Mouse (Mus musculus) right cerebral cortex, postnatal 14 days (tissue): Measurements from ENCODE around the gene Fam221b.

Experiments
- DNase-seq: peaks from one replicate; pipeline ENCODE4 v3.0.0; 2022

The Fam221b gene

DNA sequence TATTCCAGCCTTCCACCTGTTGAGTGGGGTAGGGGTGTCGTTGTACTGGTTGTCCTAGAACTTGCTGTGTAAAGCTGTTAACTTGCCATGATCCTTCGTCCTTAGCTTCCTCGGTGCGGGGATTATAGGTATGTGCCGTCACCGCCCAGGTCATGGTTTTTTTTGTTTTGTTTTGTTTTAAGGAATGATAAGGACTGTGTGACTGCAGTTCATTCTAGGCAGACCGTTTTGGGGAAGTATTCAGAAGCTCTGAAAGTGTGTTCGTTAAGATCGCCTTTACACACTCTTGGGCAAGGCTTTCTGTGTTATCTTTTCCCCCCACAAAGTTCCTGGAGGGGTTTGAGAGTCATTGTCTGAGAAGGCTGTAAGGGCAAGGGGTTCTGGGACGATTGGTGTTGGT is 56.4 kb downstream of the Fam221b start:
- no peak for DNase-seq
